Mouse (Mus musculus) thymus, postnatal 4 days (tissue): ENCODE results near the gene D430042O09Rik.
A peak's percentile ranks its signal among the peaks of the same experiment; 100 is the strongest.

ENCODE experiments used
- DNase-seq: peaks from one replicate; pipeline ENCODE4 v3.0.0; 2021

Gene D430042O09Rik

DNA sequence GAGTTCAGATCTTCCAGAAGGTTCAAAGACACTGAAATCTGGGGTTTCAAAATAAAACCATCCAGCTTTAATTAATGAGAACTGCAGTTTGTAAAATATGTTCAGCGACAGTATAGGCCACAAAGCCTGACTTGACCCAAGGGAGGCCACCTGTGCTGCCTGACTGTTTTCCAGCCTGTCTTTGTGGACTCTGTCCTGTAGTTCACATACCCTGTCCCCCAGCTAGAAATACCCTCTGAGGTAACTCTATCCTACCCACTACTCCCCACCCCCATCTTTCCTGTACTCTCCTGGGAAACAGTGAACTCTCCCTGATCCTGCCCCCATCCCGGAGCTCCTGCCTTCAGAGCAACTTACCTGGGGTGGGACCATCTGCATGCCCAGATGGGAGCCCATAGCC, 175.5 kb downstream of the D430042O09Rik start:
- DNase-seq: no peak

DNA sequence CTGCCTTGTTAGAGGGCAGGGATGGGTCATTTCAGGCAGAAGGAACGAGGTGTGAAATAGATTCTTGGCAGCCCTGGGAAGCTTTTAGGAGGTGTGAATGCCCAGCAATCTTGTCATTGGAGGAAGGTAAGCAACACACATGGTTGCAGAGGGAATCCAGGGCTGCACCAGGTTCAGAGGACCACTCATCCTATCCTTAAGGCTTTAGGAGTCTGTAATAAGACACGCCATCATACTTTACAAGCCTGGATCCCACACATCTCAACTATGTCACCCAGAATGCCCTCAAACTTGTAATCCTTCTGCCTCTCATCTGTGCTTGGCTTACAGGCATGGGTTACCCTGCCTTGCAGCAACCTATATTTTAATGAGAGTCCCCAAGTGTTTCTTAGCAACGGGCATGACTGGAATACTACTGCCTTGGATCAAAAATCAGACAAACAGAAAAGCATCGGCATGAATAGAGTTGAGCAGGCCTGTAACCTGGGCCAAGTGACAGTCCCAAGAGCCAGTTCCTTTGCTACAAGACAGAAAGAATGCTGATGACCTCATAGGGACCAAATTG, 178.5 kb downstream of the D430042O09Rik start:
- no peak for DNase-seq

DNA sequence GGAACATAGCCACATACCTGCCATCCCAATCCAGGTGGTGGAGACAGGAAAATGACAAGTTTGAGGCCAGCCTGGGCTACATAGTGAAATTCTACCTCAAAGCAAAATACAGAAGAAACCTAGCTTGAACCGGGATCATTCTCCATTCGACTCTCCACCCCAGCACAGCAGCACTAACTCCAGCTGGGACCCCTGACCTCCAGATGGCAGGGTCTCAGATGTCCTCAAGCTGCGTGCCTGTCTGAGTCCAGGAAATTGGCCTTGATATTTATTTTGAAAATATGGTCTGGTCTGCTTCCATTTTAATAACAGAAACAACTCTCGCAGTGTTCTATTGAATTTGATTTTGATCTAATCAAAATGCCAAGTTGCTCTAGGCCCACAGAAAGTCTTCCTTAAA, 179.4 kb downstream of the D430042O09Rik start:
- DNase-seq: no peak

DNA sequence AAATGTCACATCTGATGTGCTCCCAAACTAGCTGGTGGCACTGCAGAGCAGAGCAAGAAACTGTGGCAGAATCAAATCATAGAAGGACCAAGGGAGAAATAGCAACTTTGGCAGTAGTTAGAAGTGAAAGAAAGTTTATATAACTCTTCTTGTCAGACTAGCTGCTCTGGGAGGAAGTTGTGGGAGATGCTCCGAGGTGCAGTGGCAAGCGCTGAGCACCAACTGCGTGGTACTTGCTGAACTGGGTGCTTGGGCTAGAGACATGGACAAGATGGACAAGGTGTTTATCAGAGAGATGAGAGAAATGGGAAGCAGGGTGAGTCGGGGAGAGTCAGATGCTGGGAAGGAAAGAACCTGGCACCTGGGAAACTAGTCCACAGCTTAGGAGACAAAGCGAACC, 180.1 kb downstream of the D430042O09Rik start:
- DNase-seq: no peak

DNA sequence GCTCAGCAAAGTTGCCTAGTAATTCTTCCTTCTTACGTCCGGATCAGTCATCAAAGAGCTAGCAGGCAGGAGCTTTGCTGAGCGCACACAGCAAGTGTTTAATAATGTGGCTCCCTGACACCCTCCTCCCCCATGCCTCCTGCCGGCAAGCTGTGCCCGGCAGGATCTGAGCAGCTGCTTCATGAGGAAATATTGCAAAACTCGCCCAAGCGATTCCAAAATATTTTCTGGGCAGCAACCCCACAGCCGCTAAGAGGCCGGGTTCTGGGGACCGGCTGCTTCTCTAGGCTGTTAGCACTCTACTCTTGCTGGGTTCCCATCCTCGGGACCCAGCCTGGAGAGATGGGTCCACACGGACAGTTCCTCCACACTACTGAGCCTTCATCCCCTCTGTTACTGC, 180.7 kb downstream of the D430042O09Rik start:
- DNase-seq: no peak

DNA sequence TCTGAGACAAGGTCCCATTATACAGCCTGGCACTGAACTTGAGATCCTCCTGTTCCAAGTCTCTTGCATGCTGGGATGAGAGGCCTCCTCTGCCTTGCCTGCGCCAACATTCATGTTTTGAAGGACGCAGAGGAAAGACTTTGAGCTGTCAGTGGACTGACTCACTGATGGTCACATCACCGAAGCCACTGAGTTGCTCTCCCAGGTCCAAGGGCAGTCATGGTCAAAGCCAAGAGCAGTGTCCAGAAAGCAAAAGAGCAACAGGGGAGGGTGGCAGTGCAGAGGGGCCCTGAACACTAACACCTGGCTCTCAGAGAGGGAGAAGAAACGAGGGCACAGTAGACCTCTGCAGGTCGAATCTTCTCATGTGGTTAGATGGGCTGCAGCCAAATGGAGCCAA, 185.9 kb downstream of the D430042O09Rik start:
- no peak for DNase-seq

DNA sequence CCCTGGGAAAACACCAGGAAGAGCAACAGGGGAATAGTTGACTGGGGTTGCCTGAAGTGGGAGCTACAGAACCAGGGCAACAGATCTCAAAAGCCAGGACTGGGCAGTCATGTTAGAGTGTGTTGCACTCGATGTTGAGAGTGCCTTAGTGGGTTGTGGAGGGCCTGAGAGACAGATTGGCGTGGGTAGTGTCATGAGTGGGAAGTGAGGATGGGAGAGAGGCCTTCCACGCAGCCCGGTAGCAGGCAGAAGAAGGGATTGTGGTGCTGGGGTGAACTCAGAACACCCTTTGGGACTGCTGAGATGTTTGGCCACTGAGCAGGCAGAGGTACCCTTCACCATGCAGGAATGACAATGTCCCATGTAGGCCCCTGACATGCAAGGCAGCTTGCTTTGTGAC, 189.4 kb downstream of the D430042O09Rik start:
- DNase-seq: no peak

DNA sequence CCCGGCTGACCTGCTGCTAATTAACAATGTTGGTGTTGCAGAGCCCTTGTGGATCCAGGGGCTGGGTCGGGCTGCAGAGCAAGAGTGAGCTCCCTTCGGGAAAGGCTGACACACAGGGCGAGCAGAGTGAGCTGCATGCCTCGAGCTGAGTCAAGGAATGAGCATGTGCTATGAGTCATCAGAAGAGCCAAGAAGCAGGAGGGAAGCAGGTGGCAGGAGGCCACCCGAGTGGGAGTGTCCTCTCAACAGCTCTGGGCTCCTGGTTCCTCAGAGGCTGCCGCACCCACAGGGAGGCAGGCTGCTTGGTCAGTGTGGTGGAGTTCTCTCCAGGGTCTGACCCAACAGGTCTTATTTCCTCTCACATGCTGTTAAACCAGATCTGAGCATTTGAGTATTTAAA, 191.3 kb downstream of the D430042O09Rik start:
- no peak for DNase-seq

DNA sequence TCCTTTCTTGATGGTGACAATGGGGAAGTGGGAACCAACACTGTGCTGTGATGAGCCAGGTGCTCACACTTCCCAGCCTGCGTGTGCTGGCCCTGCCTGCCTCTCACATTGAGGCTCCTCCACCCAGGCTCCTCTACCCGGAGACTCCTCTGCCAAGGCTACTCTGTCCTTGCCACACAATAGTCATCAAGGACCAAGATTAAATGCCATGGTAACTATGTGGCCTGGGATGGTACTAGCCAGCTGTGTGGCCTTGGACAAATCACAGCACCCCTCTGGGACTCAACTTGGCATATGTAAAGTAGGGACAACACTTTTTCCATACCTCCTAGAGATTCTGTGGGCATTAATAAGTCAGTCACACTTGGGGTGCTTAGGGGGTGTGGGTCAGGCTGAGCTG, 192.2 kb downstream of the D430042O09Rik start:
- DNase-seq: no peak

DNA sequence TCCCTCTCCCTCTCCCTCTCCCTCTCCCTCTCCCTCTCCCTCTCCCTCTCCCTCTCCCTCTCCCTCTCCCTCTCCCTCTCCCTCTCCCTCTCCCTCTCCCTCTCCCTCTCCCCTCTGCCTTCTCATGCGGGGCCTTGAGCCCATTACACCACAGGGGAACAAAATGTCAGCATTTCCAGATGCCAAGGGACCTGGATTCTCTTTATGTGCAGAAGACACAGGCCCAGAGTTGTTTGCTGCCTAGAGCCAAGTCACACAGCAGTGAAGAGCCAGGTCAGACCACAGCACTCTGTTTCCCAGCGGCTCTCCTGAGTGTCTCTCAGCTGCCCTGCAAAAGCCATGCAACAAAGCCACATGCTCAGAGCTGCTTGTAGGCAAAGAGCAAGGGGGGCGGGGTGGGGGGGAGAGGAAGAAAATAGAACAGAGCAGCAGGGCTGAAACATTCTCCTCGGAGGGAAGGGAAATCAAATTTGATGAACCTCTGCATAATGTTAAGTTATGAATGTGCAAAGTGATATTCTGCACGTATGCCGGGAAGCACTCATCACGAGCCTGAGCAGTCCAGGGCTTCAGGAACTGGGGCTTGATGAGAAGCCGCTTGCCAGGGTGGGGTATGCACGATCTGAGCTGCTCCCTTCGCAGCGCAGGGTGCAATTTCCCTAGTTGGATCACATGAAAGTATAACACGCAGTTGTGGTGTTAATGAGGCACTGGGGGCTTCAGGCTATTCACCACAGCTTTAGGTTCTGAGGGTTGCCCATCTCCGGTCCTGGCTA, 192.9 kb downstream of the D430042O09Rik start:
- DNase-seq: no peak

DNA sequence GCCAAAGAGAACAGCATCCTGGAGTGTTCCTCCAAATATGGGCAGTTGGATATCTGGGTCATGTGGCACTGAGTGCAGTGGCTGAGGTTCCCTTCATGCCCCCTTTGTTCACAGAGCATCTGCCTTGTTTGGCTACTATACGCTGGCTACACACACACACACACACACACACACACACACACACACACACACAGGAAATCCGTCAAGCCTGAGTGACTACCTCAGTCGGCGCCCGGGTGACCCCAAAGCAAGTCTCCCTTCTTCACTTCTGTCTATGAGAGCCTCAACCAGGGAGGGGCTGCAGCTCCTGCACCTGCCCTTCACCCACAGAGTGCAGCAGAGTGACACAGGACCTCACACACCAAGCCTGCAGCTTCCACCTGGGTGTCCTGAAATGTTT, 213.1 kb downstream of the D430042O09Rik start:
- DNase-seq: peak; percentile 27

DNA sequence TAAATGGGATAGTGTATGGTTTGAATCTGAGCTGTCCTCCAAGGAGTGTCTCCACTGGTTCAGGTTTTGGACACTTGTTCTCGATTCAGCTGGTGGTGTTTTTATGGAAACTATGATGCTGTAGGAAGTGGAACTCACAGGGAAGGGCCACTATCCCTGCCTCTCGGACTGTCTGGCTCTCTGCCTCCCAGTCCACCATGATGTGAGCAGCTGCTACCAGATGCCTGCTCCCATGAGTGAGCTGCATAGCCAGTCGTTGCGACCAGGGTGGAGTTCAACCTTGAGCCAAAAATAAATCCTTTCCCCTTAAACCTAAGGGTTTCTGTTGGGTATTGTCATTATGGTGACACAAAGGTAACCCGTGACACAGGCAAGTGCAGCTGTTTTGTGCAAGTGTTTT, 216.4 kb downstream of the D430042O09Rik start:
- DNase-seq: no peak
